Mouse (Mus musculus) G1E (cell line): Measurements from ENCODE around the gene Olfr1018.

Experiments used
- CTCF ChIP-seq: IDR thresholded peaks from 2 replicates; pipeline ENCODE4 v1.5.1; 2012; ENCODE audit warnings: low read depth, low read length, inconsistent platforms, mixed read lengths
- GATA1 ChIP-seq: IDR thresholded peaks from 2 replicates; pipeline ENCODE4 v1.6.1; 2012; ENCODE audit warnings: borderline replicate concordance, low read length, inconsistent platforms, mixed read lengths
- POLR2AphosphoS5 ChIP-seq: IDR thresholded peaks from 2 replicates; pipeline ENCODE4 v1.6.1; 2012; ENCODE audit warnings: low read depth, low read length, inconsistent platforms; ENCODE audit not compliant: insufficient replicate concordance

- TF ChIP-seq CTCF (no peak), POLR2AphosphoS5 (no peak), GATA1 (no peak)
Observed at GRCm38 (mm10) chr2:85772413-85772812, 45.9 kb upstream of the Olfr1018 start, which contains the start of gene Olfr1014.
